8 mouse cellular contexts compared by ENCODE assay signal in genomic region chr2:170155089-170155740, GRCm38 (mm10). TPM values are rescaled to one million over a fixed set of nuclear protein-coding genes. Genes with fewer than 3 reads are reported as not detected.
DNase-seq lines count a peak whose midpoint lies in the region; ATAC-seq and TF ChIP-seq lines count a peak whose summit lies in the region.

No protein-coding gene starts in this region.

- ATAC-seq in hindbrain, embryonic 14.5 days (ENCODE audit: low FRiP score): no peak
- ATAC-seq in limb, embryonic 12.5 days (ENCODE audit: insufficient number of reproducible peaks, insufficient read depth, low FRiP score, low TSS enrichment, low read depth): no peak
- 0 out of 2 replicates have a peak, but pooled peaks have one; percentile 34 for ATAC-seq in midbrain, embryonic 12.5 days (ENCODE audit: low FRiP score, low read depth)

- peak overlapping the region; percentile 50 for H3K4me2 ChIP-seq in hindbrain, embryonic 14.5 days (replicated peaks)
- H3K4me2 ChIP-seq in limb, embryonic 12.5 days: peak overlapping the region; percentile 70
- H3K4me2 ChIP-seq in midbrain, embryonic 12.5 days (replicated peaks): peak overlapping the region; percentile 53

- intact Hi-C loops in gastrocnemius, adult 2 months (cut with DNase I): loop anchor here (2.0 kb wide), 1 partner anchor 22 kb away; no protein-coding TSS in a partner anchor

- H3K4me3 ChIP-seq in gastrocnemius, adult 2 months: peak overlapping the region; percentile 71
- peak overlapping the region; percentile 18 for H3K4me3 ChIP-seq in hindbrain, embryonic 14.5 days (replicated peaks; ENCODE audit: low read length)
- H3K4me3 ChIP-seq in limb, embryonic 12.5 days (replicated peaks): peak overlapping the region; percentile 31
- peak overlapping the region; percentile 28 for H3K4me3 ChIP-seq in midbrain, embryonic 12.5 days
- peak overlapping the region; percentile 75 for H3K4me3 ChIP-seq in spleen, adult 2 months (ENCODE audit: extremely low read depth, insufficient read depth, insufficient read length)

- 12% methylated on average over 18 of the region's 18 CpGs for WGBS in hindbrain, embryonic 14.5 days
- 8% methylated on average over 18 of the region's 18 CpGs for WGBS in limb, embryonic 12.5 days
- WGBS in midbrain, embryonic 12.5 days: 12% methylated on average over 18 of the region's 18 CpGs
- WGBS in spleen, adult 2 months: under 1% methylated on average over 18 of the region's 18 CpGs

- no peaks in the 10 kb centered on the region for H3K36me3 ChIP-seq in hindbrain, embryonic 14.5 days (replicated peaks; ENCODE audit: control insufficient read depth, insufficient read depth)
- no peaks in the 10 kb centered on the region for H3K36me3 ChIP-seq in limb, embryonic 12.5 days
- H3K36me3 ChIP-seq in midbrain, embryonic 12.5 days: no peaks in the 10 kb centered on the region
- no peaks in the 10 kb centered on the region for H3K36me3 ChIP-seq in spleen, adult 2 months (ENCODE audit: control insufficient read depth, insufficient read depth, low read length)

- peak overlapping the region; percentile 96 for H3K27ac ChIP-seq in gastrocnemius, adult 2 months
- H3K27ac ChIP-seq in hindbrain, embryonic 14.5 days: no peak overlapping the region; the same call in 1 of the 2 replicates
- no peak overlapping the region for H3K27ac ChIP-seq in limb, embryonic 12.5 days
- no peak overlapping the region for H3K27ac ChIP-seq in midbrain, embryonic 12.5 days (replicated peaks)
- peak overlapping the region; percentile 99 for H3K27ac ChIP-seq in spleen, adult 2 months (ENCODE audit: insufficient read depth, low read length)

- peak; percentile 45 for TF ChIP-seq CTCF in gastrocnemius, adult 2 months (IDR thresholded peaks at IDR 0.05)
- no peak for TF ChIP-seq CTCF in spleen, adult 2 months (IDR thresholded peaks at IDR 0.05; ENCODE audit: extremely low read depth, insufficient read depth, insufficient read length, insufficient replicate concordance)

- DNase-seq in cerebellum, postnatal 10 days: peak; percentile 65
- DNase-seq in cerebellum, adult 9-10 months: no peak
- DNase-seq in adrenal gland, postnatal 4 days (ENCODE audit: low spot score in 2 of 2): peak; percentile 37 to 55
- peak; percentile 73 for DNase-seq in gastrocnemius, adult 2 months
- DNase-seq in hindbrain, embryonic 14.5 days (ENCODE audit: low spot score): peak; percentile 69
- DNase-seq in spleen, adult 2 months (ENCODE audit: low read depth in 1 of 2, low spot score in 2 of 2): peak in 1 of 2 experiments; percentile 59

- H3K9ac ChIP-seq in hindbrain, embryonic 14.5 days: peak overlapping the region; percentile 18; the same call in 1 of the 2 replicates
- H3K9ac ChIP-seq in limb, embryonic 12.5 days (replicated peaks): 0 out of 2 replicates have a peak overlapping the region, but pooled peaks have one; percentile 27
- H3K9ac ChIP-seq in midbrain, embryonic 12.5 days (replicated peaks): no peak overlapping the region

- TF ChIP-seq POLR2A in spleen, adult 2 months (IDR thresholded peaks at IDR 0.05; ENCODE audit: low read depth, low read length): peak; percentile 43; the same call in 1 of the 2 replicates

- H3K27me3 ChIP-seq in hindbrain, embryonic 14.5 days (ENCODE audit: control insufficient read depth, insufficient read depth, low read length): no peaks in the 10 kb centered on the region; the same call in 1 of the 2 replicates
- H3K27me3 ChIP-seq in limb, embryonic 12.5 days: no peaks in the 10 kb centered on the region
- H3K27me3 ChIP-seq in midbrain, embryonic 12.5 days: peaks cover 7% of the 10 kb centered on the region; the same call in 1 of the 2 replicates
- H3K27me3 ChIP-seq in spleen, adult 2 months (ENCODE audit: control insufficient read depth, insufficient read depth, low read length): no peaks in the 10 kb centered on the region

- no peaks in the 10 kb centered on the region for H3K9me3 ChIP-seq in hindbrain, embryonic 14.5 days (ENCODE audit: control insufficient read depth, low read length)
- H3K9me3 ChIP-seq in limb, embryonic 12.5 days: no peaks in the 10 kb centered on the region
- H3K9me3 ChIP-seq in midbrain, embryonic 12.5 days: no peaks in the 10 kb centered on the region

- H3K4me1 ChIP-seq in hindbrain, embryonic 14.5 days (replicated peaks; ENCODE audit: control insufficient read depth, insufficient read depth, low read length): peaks cover 7% of the 10 kb centered on the region
- peaks cover 16% of the 10 kb centered on the region for H3K4me1 ChIP-seq in limb, embryonic 12.5 days (replicated peaks)
- H3K4me1 ChIP-seq in midbrain, embryonic 12.5 days: peaks cover 27% of the 10 kb centered on the region
- H3K4me1 ChIP-seq in spleen, adult 2 months (ENCODE audit: control insufficient read depth, insufficient read depth, insufficient read length): peaks cover 18% of the 10 kb centered on the region; the same call in 1 of the 2 replicates

RNA-seq across cellular contexts. Expression of gene Zfp217, which starts 7.3 kb away (rescaled TPM):
- total RNA-seq in adrenal gland, postnatal 4 days (2021): 10 to 100 TPM; 34.9 to 37.9 TPM
- 1 to 10 TPM; 5.6 to 8.1 TPM for total RNA-seq in gastrocnemius, adult 2 months (2021)
- 0.98 and 1.5 TPM in 2 replicates for polyA plus RNA-seq in hindbrain, embryonic 14.5 days (2014; fragmentation: Nextera tagmentation; extraction: Ambion mirVana)
- polyA plus RNA-seq in limb, embryonic 12.5 days (2016; fragmentation: Nextera tagmentation; extraction: Ambion mirVana): 5.0 and 5.1 TPM in 2 replicates
- 3.0 and 3.5 TPM in 2 replicates for polyA plus RNA-seq in midbrain, embryonic 12.5 days (2016; fragmentation: Nextera tagmentation; extraction: Ambion mirVana)
- 20.6 and 22.3 TPM in 2 replicates for polyA plus RNA-seq in spleen, adult 2 months (2012; rRNA removed)

Comparison
In these comparisons a context has a peak if more than half of its experiments do, and no peak if none do; other contexts are left out.
1. H3K27ac ChIP-seq: peak in gastrocnemius, adult 2 months (single experiment) and spleen, adult 2 months (single experiment); none in hindbrain, embryonic 14.5 days (single experiment), limb, embryonic 12.5 days (single experiment) and midbrain, embryonic 12.5 days (single experiment).
2. H3K4me3 ChIP-seq: peak in every context shown above with its lines; median percentile 75 in spleen, adult 2 months; 71 in gastrocnemius, adult 2 months; 31 in limb, embryonic 12.5 days; 28 in midbrain, embryonic 12.5 days; 18 in hindbrain, embryonic 14.5 days.
3. Peak in every context shown above with its lines, with median percentiles within 50 percentile points of each other: H3K4me2 ChIP-seq.